8 mouse cellular contexts compared by ENCODE assay signal in the genomic region with DNA sequence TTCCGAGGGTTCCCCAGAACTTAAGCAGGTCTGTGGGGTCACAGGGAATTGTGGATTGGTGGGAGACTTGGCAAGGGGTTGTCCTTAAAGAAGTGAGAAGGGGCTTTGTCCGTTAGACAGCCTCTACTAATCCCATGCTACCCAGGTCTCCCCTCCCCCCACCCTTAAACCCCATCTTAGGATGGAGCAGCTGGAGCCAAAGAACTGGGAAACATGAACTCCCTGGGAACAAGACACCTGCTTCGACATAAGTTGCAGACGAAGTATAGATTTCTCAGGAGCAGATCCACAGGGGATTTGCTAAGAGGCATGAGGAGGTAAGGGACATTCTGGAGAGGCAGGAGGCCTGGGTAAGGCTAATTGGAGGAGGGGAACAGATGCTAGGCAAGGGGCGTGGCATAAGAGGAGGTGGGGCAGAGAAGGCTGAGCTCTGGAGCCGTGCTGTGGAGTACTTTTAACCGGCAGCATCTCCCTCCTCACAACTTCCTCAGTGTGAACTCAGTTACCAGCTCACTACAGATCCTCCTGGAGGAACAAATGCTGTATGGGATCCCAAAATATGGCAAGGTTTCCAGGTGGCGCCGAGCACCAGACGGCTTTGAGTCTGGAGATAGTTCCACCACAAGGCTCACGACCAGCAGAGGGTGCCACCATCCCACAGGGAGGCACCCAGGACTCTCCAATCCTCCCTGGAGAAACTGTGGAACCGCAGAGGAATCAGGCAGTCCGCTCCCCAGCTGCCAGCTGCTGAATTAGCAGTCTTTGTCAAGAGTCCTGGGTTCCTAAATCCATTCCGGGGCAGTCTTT. TPM values are rescaled to one million over a fixed set of nuclear protein-coding genes. Genes with fewer than 3 reads are reported as not detected.
DNase-seq lines count a peak whose midpoint lies in the region; ATAC-seq and TF ChIP-seq lines count a peak whose summit lies in the region.

No protein-coding gene starts in this region.

- H3K4me3 ChIP-seq in intestine, embryonic 14.5 days (ENCODE audit: low read depth, low read length): peak overlapping the region; percentile 28
- H3K4me3 ChIP-seq in megakaryocyte, embryonic 14.5 days (replicated peaks): peak overlapping the region; percentile 84

- H3K27me3 ChIP-seq in Patski: no peaks in the 10 kb centered on the region
- peaks cover 8% of the 10 kb centered on the region; the same call in 1 of the 2 replicates for H3K27me3 ChIP-seq in intestine, embryonic 14.5 days (replicated peaks; ENCODE audit: control insufficient read depth, insufficient read depth, low read length)
- peaks cover 58% of the 10 kb centered on the region for H3K27me3 ChIP-seq in megakaryocyte, embryonic 14.5 days (replicated peaks)

- CTCF ChIA-PET in Patski (lab: Charles Lee): interaction anchor here (0.7 to 8.2 kb wide), 17 partner anchors 9 to 93 kb away, joined by 3 to 92 read pairs (median 5); a partner anchor contains a TSS

- H3K4me2 ChIP-seq in intestine, embryonic 14.5 days (ENCODE audit: low read length): peak overlapping the region; percentile 50

- H3K4me1 ChIP-seq in intestine, embryonic 14.5 days (replicated peaks; ENCODE audit: control insufficient read depth, insufficient read depth, low read length): peaks cover 35% of the 10 kb centered on the region
- H3K4me1 ChIP-seq in megakaryocyte, embryonic 14.5 days: peaks cover 55% of the 10 kb centered on the region

- no peaks in the 10 kb centered on the region for H3K36me3 ChIP-seq in intestine, embryonic 14.5 days (ENCODE audit: control insufficient read depth, insufficient read depth, low read length)
- no peaks in the 10 kb centered on the region for H3K36me3 ChIP-seq in megakaryocyte, embryonic 14.5 days (replicated peaks; ENCODE audit: low read length)

- ATAC-seq in Patski: peak; percentile 61
- ATAC-seq in intestine, embryonic 14.5 days (replicated peaks; ENCODE audit: low FRiP score, low TSS enrichment, low read depth): peak; percentile 51; the same call in 1 of the 2 replicates
- no peak for ATAC-seq in erythroid progenitor cell, adult 5-6 weeks (replicated peaks; ENCODE audit: low FRiP score, poor library complexity, severe bottlenecking)

- no peaks in the 10 kb centered on the region for H3K9me3 ChIP-seq in intestine, embryonic 14.5 days (ENCODE audit: control insufficient read depth, low read length)
- H3K9me3 ChIP-seq in megakaryocyte, embryonic 14.5 days: no peaks in the 10 kb centered on the region

- whole genome bisulfite sequencing in intestine, embryonic 14.5 days: 5% methylated on average over 14 of the region's 14 CpGs

- H3K9ac ChIP-seq in intestine, embryonic 14.5 days (ENCODE audit: low read length): peak overlapping the region; percentile 23; the same call in 1 of the 2 replicates

- in situ Hi-C loops in Patski (cut with MboI; ENCODE audit: low pct_unique_long_range_greater_than_20kb): no loop called here

- POLR2A ChIA-PET in Patski (lab: Charles Lee): interaction anchor here (0.6 to 3.8 kb wide), 5 partner anchors 8 to 62 kb away, joined by 4 to 29 read pairs (median 5); a partner anchor contains a TSS

- peak overlapping the region; percentile 58 for H3K27ac ChIP-seq in intestine, embryonic 14.5 days (ENCODE audit: low read depth)

- DNase-seq in Patski (ENCODE audit: low read depth, low spot score): peak; percentile 71
- DNase-seq in cerebellum, postnatal 4 days (ENCODE audit: low spot score in 2 of 2): peak; percentile 78 to 87
- peak; percentile 94 for DNase-seq in gastrocnemius, postnatal 10 days
- DNase-seq in intestine, embryonic 14.5 days (ENCODE audit: low spot score): peak; percentile 88
- peak; percentile 73 to 95 for DNase-seq in left cerebral cortex, adult 9 months (ENCODE audit: low spot score in 2 of 2)
- DNase-seq in right cerebral cortex, postnatal 36 days (ENCODE audit: low spot score in 2 of 2): peak; percentile 85 to 89

- no peak for TF ChIP-seq CTCF in Patski (IDR thresholded peaks at IDR 0.05)

RNA-seq across cellular contexts. Expression of a gene that starts 2.5 kb away (rescaled TPM):
- 6.8 TPM for polyA plus RNA-seq in Patski (2021)
- total RNA-seq in gastrocnemius, postnatal 10 days (2021): 10 to 100 TPM in 1 of 2 experiments, 1 to 10 TPM in 1; 9.0 to 11.5 TPM
- polyA plus RNA-seq in intestine, embryonic 14.5 days (2014; fragmentation: Nextera tagmentation; extraction: Ambion mirVana): 3.5 and 4.2 TPM in 2 replicates
- 0.47 TPM in 1 of 2 replicates, not detected in the other for polyA plus RNA-seq in megakaryocyte, embryonic 14.5 days (2012; ENCODE audit: insufficient read depth, low replicate concordance)
- total RNA-seq in erythroid progenitor cell, adult 5-6 weeks (2015; ENCODE audit: low replicate concordance): not detected in 2 replicates
- total RNA-seq in erythroid progenitor cell, adult 5-6 weeks (2017; ENCODE audit: low replicate concordance): not detected in 2 replicates

RNA-seq across cellular contexts. Expression of a gene that starts 32.6 kb away (rescaled TPM):
- 2.2 TPM for polyA plus RNA-seq in Patski (2021)
- 10 to 100 TPM; 22.5 to 23.1 TPM for total RNA-seq in gastrocnemius, postnatal 10 days (2021)
- polyA plus RNA-seq in intestine, embryonic 14.5 days (2014; fragmentation: Nextera tagmentation; extraction: Ambion mirVana): 6.4 and 6.9 TPM in 2 replicates
- 2.9 and 6.8 TPM in 2 replicates for polyA plus RNA-seq in megakaryocyte, embryonic 14.5 days (2012; ENCODE audit: insufficient read depth, low replicate concordance)
- total RNA-seq in erythroid progenitor cell, adult 5-6 weeks (2015; ENCODE audit: low replicate concordance): 2.9 and 5.0 TPM in 2 replicates
- total RNA-seq in erythroid progenitor cell, adult 5-6 weeks (2017; ENCODE audit: low replicate concordance): 1.0 and 9.4 TPM in 2 replicates

RNA-seq across cellular contexts. Expression of a gene that starts 47.6 kb away (rescaled TPM):
- polyA plus RNA-seq in Patski (2021): 31.1 TPM
- total RNA-seq in gastrocnemius, postnatal 10 days (2021): 10 to 100 TPM; 21.7 to 22.4 TPM
- 12.5 and 12.6 TPM in 2 replicates for polyA plus RNA-seq in intestine, embryonic 14.5 days (2014; fragmentation: Nextera tagmentation; extraction: Ambion mirVana)
- polyA plus RNA-seq in megakaryocyte, embryonic 14.5 days (2012; ENCODE audit: insufficient read depth, low replicate concordance): 6.1 and 8.2 TPM in 2 replicates
- total RNA-seq in erythroid progenitor cell, adult 5-6 weeks (2015; ENCODE audit: low replicate concordance): 0.84 and 1.8 TPM in 2 replicates
- total RNA-seq in erythroid progenitor cell, adult 5-6 weeks (2017; ENCODE audit: low replicate concordance): 1.2 and 1.4 TPM in 2 replicates
